Mouse (Mus musculus) G1E (cell line): ENCODE measurements around the gene Cacng5.

Source experiments
- CTCF ChIP-seq: IDR thresholded peaks from 2 replicates; pipeline ENCODE4 v1.5.1; 2012; ENCODE audit warnings: low read depth, low read length, inconsistent platforms, mixed read lengths
- GATA1 ChIP-seq: IDR thresholded peaks from 2 replicates; pipeline ENCODE4 v1.6.1; 2012; ENCODE audit warnings: borderline replicate concordance, low read length, inconsistent platforms, mixed read lengths
- POLR2AphosphoS5 ChIP-seq: IDR thresholded peaks from 2 replicates; pipeline ENCODE4 v1.6.1; 2012; ENCODE audit warnings: low read depth, low read length, inconsistent platforms; ENCODE audit not compliant: insufficient replicate concordance

DNA sequence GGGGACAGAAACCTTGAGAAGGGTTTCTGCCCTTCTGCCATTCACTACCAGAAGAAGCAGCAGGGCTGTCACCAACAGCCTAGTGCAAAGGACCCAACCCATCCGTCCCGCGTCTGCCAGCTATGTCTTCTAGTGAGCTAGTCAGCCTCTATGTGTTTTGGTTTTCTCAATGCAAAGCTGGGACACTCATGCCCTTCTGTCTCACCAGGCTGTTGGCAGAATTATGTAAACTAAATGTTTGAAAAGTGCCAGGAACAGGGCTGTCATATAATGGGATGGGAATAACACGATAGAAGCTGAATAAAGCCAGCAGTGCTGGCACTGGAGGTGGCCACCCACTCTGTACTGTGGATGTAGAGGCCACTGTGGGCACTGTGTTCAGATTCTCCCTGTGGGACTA, 35.8 kb upstream of the Cacng5 start:
- no peak for TF ChIP-seq CTCF
- TF ChIP-seq GATA1: no peak
- TF ChIP-seq POLR2AphosphoS5: no peak
